Mouse (Mus musculus): Measurements from ENCODE around the gene Kank1. TPM values are rescaled to one million over a fixed set of nuclear protein-coding genes. Genes with fewer than 3 reads are reported as not detected.

The Kank1 gene
- polyA plus RNA-seq, 1 experiment from 2014 or later = 3.9 TPM

DNA sequence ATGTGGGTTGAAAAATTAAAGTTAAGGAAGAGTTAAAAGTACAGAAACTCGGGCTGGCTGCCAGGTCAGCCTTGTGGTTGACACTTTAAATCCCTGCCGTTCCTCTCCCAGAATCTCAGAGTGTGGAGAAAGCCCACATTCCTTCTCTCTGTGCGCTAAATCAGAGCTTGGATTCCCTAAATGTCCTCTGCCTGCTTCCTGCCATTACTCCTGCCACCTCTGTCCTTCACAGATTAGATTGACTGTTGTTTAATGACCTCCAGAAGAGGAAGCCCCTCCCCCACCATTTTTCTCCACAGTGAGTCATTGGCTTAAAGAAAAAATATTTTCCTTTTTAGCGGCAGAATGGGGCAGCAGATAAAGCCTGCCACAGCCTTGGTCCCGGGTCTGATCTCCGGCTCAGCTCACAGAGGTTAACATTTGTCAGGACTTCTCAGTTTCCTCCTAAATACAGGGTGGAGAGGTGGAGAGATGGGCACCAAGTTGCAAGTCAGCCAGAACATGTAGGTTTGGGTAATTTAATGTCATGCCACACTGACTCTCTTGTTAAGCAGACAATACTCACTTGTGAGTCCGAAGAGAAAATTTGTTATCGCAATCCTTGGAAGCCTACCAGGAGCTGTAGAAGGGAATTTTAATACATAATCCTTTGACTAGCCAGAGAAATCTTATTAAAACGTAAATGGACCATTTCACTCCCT, 162.9 kb downstream of the Kank1 start:
- 16% methylated on average over 9 of the region's 9 CpGs for WGBS
- Histone ChIP-seq H3K9ac (replicated peaks) (no peak overlapping the region), H3K27ac (replicated peaks) (no peak overlapping the region), H3K27me3 (no peaks in the 10 kb centered on the region), H3K4me3 (no peak overlapping the region), H3K9me3 (no peaks in the 10 kb centered on the region), H3K4me2 (replicated peaks) (peak overlapping the region; percentile 22; the same call in 1 of the 2 replicates), H3K36me3 (no peaks in the 10 kb centered on the region), H3K4me1 (peaks cover 34% of the 10 kb centered on the region)
- ATAC-seq (replicated peaks) = no peak

DNA sequence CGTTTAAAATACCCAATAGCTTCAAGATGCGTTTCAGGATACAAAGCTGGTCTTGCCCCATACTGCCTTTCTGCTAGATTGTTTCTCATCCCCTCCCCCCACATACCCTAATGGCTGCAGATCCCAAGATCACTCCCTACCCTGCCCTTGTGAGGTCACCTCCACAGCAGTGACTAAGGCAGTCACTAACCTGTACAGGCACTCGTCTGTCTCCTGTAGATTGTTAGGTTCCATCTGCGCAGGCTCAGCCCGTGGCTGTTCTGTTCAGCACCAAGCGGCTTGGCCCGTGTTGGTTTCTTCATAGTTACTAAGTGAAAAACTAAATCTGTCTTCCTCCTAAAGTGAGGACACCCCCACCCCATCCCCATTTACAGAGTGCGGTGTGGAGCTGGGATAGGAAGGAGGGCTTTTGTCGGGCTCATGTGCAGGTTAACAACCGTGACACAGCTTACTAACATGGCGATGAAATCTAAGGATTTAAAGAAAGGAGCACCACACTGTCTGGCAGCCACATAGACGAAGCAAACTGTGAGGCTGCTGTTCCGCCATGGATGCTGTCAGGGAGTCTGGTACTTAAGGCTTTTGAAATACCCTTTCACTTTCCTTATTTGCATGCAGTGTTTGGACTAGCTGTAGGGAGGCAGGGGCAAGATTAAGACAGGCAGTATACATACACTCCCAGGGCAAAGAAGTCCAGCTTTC, 163.6 kb downstream of the Kank1 start:
- Histone ChIP-seq H3K36me3 (no peaks in the 10 kb centered on the region), H3K9ac (replicated peaks) (no peak overlapping the region), H3K4me3 (no peak overlapping the region), H3K4me1 (peaks cover 34% of the 10 kb centered on the region), H3K9me3 (no peaks in the 10 kb centered on the region), H3K27me3 (no peaks in the 10 kb centered on the region), H3K4me2 (replicated peaks) (peak overlapping the region; percentile 22), H3K27ac (replicated peaks) (no peak overlapping the region)
- WGBS = 21% methylated on average over 13 of the region's 13 CpGs
- ATAC-seq (replicated peaks) = peak; percentile 44

GRCm38 (mm10) chr19:25401521-25401920, 164.7 kb downstream of the Kank1 start:
- Histone ChIP-seq H3K27ac (replicated peaks) (no peak overlapping the region), H3K4me3 (no peak overlapping the region), H3K4me2 (replicated peaks) (no peak overlapping the region), H3K9me3 (no peaks in the 10 kb centered on the region), H3K36me3 (no peaks in the 10 kb centered on the region), H3K4me1 (peaks cover 39% of the 10 kb centered on the region), H3K27me3 (no peaks in the 10 kb centered on the region; the same call in 1 of the 2 replicates), H3K9ac (replicated peaks) (no peak overlapping the region)
- ATAC-seq (replicated peaks) = no peak
- 12% methylated on average over 8 of the region's 8 CpGs for WGBS

GRCm38 (mm10) chr19:25404163-25404562, 167.4 kb downstream of the Kank1 start:
- Histone ChIP-seq H3K4me2 (replicated peaks) (no peak overlapping the region), H3K9me3 (no peaks in the 10 kb centered on the region), H3K27ac (replicated peaks) (no peak overlapping the region), H3K9ac (replicated peaks) (no peak overlapping the region), H3K36me3 (no peaks in the 10 kb centered on the region), H3K27me3 (no peaks in the 10 kb centered on the region; the same call in 1 of the 2 replicates), H3K4me3 (no peak overlapping the region), H3K4me1 (peaks cover 53% of the 10 kb centered on the region)
- ATAC-seq (replicated peaks) = no peak
- WGBS = 89% methylated on average over 4 of the region's 4 CpGs

GRCm38 (mm10) chr19:25405987-25406386, 169.2 kb downstream of the Kank1 start:
- H3K9me3 ChIP-seq = no peaks in the 10 kb centered on the region
- H3K9ac ChIP-seq (replicated peaks) = no peak overlapping the region
- no peak overlapping the region for H3K27ac ChIP-seq (replicated peaks)
- H3K4me1 ChIP-seq = peaks cover 38% of the 10 kb centered on the region
- no peaks in the 10 kb centered on the region for H3K36me3 ChIP-seq
- no peak for ATAC-seq (replicated peaks)
- WGBS = 31% methylated on average over 6 of the region's 6 CpGs
- peak overlapping the region; percentile 81; the same call in 1 of the 2 replicates for H3K4me2 ChIP-seq (replicated peaks)
- no peak overlapping the region for H3K4me3 ChIP-seq
- no peaks in the 10 kb centered on the region; the same call in 1 of the 2 replicates for H3K27me3 ChIP-seq

DNA sequence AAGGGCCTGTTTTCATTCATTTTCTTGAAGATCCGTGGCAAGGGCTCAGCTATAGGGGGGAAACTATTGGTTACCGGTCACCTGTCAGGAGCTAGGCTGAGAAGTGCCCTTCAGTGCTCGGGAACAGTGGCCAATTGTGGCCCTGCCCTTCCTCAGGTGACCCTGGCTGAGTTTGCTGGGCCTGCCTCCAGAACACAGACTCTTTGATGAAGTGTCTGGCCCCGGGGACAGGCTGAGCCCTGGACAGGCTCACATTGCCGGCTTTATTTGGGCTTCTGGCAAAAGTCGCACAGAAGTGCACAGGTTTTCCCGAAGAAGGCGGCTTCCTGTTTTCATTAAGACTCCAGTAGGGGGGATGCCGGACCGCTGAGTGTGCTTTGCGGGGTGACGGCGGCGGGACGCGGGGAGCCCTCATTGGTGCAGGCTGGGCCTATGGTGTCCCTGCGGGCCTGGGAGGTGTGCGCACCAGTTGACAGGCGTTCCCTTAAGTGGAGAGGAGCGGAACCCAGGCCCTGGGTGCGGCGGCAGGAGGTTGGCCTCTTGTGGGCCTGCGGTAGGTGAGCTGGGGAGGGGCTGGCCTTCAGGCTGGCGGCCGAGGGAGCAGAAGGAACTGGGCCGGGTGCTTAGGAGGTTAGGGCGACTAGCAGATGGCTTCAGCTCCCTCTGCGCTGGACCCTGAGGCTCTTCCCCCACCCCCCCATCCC, 169.9 kb downstream of the Kank1 start:
- Histone ChIP-seq H3K4me2 (replicated peaks) (peak overlapping the region; percentile 81), H3K36me3 (no peaks in the 10 kb centered on the region), H3K4me3 (peak overlapping the region; percentile 39), H3K27me3 (no peaks in the 10 kb centered on the region; the same call in 1 of the 2 replicates), H3K4me1 (peaks cover 31% of the 10 kb centered on the region), H3K9ac (replicated peaks) (0 out of 2 replicates have a peak overlapping the region, but pooled peaks have one; percentile 22), H3K27ac (replicated peaks) (no peak overlapping the region), H3K9me3 (no peaks in the 10 kb centered on the region)
- WGBS = 2% methylated on average over 27 of the region's 28 CpGs
- peak; percentile 82 for ATAC-seq (replicated peaks)

DNA sequence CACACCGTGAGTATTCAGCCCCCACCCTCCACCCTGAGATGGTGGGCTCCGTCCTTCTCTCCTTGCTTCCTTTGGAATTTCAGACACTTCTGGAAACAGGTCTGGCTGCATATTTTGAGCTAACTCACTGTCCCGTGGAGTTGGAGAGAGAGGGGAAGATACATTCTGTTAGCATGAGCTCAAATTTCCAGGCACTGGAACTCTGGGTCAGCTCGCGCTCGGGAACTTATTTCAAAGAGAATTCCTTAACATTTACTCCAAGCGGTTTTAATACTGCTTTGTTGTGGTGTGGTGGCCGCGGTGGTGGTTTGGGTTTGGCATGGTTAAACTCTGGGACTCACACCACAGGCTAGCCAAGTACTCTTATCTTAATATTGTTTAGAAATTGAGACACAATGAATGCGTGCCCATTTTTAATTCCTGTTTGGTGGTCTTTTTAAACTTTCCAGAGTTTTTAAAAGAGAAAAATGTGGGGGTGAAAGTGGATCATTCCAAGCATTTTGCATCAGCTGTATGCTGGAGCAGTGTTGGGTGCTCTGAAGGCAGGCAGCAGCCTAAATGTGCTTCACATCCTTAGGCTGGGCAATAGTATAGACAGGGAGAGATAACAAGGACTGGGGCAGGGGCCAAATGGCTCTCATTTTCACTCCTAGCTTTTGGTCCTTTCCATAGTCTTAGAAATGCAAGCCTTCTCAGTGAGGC, 170.6 kb downstream of the Kank1 start:
- no peaks in the 10 kb centered on the region; the same call in 1 of the 2 replicates for H3K27me3 ChIP-seq
- no peak overlapping the region for H3K27ac ChIP-seq (replicated peaks)
- no peaks in the 10 kb centered on the region for H3K9me3 ChIP-seq
- H3K9ac ChIP-seq (replicated peaks) = 0 out of 2 replicates have a peak overlapping the region, but pooled peaks have one; percentile 22
- 24% methylated on average over 10 of the region's 10 CpGs for WGBS
- H3K4me2 ChIP-seq (replicated peaks) = peak overlapping the region; percentile 81
- peaks cover 25% of the 10 kb centered on the region for H3K4me1 ChIP-seq
- no peaks in the 10 kb centered on the region for H3K36me3 ChIP-seq
- H3K4me3 ChIP-seq = peak overlapping the region; percentile 39
- ATAC-seq (replicated peaks) = no peak

DNA sequence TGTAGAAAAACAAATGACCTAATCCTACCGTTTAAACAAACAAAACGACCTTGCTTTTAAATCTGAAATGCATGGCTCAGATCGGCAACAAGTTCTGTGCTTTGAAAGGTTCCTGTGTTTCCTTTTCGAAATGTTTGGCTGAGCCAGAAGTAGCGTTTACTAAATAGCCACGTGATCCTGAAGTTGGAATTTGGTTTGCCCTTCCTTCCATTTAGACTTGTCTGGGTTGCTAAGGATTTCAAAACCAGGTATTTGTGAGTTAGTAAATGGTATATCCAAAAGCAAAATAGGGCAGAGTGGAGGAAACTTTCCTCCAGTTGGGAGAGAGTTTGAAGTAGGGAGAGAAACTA, 171.1 kb downstream of the Kank1 start:
- no peaks in the 10 kb centered on the region for H3K9me3 ChIP-seq
- no peak overlapping the region for H3K27ac ChIP-seq (replicated peaks)
- no peak overlapping the region for H3K9ac ChIP-seq (replicated peaks)
- no peak overlapping the region for H3K4me2 ChIP-seq (replicated peaks)
- H3K4me1 ChIP-seq = peaks cover 22% of the 10 kb centered on the region
- no peak overlapping the region for H3K4me3 ChIP-seq
- no peak for ATAC-seq (replicated peaks)
- 25% methylated on average over 6 of the region's 6 CpGs for WGBS
- no peaks in the 10 kb centered on the region for H3K36me3 ChIP-seq
- no peaks in the 10 kb centered on the region; the same call in 1 of the 2 replicates for H3K27me3 ChIP-seq

DNA sequence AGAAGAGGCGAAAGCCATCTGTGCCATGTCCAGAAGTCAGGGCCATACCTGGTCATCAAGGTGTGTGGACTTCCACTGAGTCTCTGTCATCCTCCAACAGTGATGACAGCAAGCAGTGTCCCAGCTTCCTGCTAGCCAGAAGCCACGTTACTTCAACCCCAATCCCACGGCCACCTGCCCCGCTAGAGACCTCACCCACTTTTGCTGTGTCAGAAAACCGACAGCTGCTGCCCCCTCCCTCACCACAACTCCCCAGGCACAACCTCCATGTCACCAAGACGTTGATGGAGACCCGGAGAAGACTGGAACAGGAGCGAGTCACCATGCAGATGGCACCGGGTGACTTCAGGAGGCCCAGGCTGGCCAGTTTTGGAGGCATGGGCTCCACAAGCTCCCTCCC, 172.5 kb downstream of the Kank1 start:
- ATAC-seq (replicated peaks) = no peak

DNA sequence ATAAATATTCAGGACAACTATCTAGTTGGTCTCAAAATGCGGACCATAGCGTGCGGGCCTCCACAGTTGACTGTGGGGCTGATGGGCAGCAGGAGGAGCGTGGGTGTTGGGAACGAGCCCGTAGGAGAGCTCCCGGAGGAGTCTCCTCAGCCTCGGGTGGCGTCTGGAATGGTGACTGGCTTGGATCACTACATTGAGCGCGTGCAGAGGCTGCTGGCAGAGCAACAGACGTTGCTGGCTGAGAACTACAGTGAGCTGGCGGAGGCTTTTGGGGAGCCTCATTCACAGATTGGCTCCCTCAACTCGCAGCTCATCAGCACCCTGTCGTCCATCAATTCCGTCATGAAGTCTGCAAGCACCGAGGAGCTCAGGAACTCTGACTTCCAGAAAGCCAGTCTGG, 174.6 kb downstream of the Kank1 start:
- Histone ChIP-seq H3K27me3 (no peaks in the 10 kb centered on the region; the same call in 1 of the 2 replicates), H3K9ac (replicated peaks) (no peak overlapping the region), H3K9me3 (no peaks in the 10 kb centered on the region), H3K4me1 (peaks cover 16% of the 10 kb centered on the region), H3K36me3 (no peaks in the 10 kb centered on the region), H3K4me3 (no peak overlapping the region), H3K27ac (replicated peaks) (0 out of 2 replicates have a peak overlapping the region, but pooled peaks have one; percentile 42), H3K4me2 (replicated peaks) (no peak overlapping the region)
- ATAC-seq (replicated peaks) = peak; percentile 41
- 78% methylated on average over 17 of the region's 17 CpGs for WGBS

More for the DNA sequence above, 172.5 kb downstream of the Kank1 start:
- H3K9ac ChIP-seq (replicated peaks) = no peak overlapping the region
- no peak overlapping the region for H3K4me2 ChIP-seq (replicated peaks)
- no peaks in the 10 kb centered on the region for H3K9me3 ChIP-seq
- no peaks in the 10 kb centered on the region for H3K36me3 ChIP-seq
- H3K4me3 ChIP-seq = no peak overlapping the region
- peaks cover 19% of the 10 kb centered on the region for H3K4me1 ChIP-seq
- 95% methylated on average over 9 of the region's 9 CpGs for WGBS
- H3K27me3 ChIP-seq = no peaks in the 10 kb centered on the region; the same call in 1 of the 2 replicates
- H3K27ac ChIP-seq (replicated peaks) = no peak overlapping the region

GRCm38 (mm10) chr19:25415448-25415847, 178.7 kb downstream of the Kank1 start:
- no peak overlapping the region for H3K4me3 ChIP-seq
- H3K9ac ChIP-seq (replicated peaks) = no peak overlapping the region
- H3K4me1 ChIP-seq = no peaks in the 10 kb centered on the region
- H3K9me3 ChIP-seq = no peaks in the 10 kb centered on the region
- H3K27ac ChIP-seq (replicated peaks) = no peak overlapping the region
- H3K4me2 ChIP-seq (replicated peaks) = no peak overlapping the region
- no peak for ATAC-seq (replicated peaks)
- no peaks in the 10 kb centered on the region for H3K36me3 ChIP-seq
- no peaks in the 10 kb centered on the region for H3K27me3 ChIP-seq
- 75% methylated on average over 5 of the region's 5 CpGs for WGBS
